Mouse (Mus musculus): ENCODE data around the gene Cacna2d1. TPM values are rescaled to one million over a fixed set of nuclear protein-coding genes. Genes with fewer than 3 reads are reported as not detected.

The Cacna2d1 gene
- polyA plus RNA-seq, 1 experiment = 25.7 TPM

- Histone ChIP-seq H3K27me3 (ENCODE audit: control insufficient read depth, insufficient read depth, low read length) (peaks cover 2% of the 10 kb centered on the region; the same call in 1 of the 2 replicates), H3K4me3 (replicated peaks; ENCODE audit: insufficient read depth, low read depth, low read length) (no peak overlapping the region), H3K27ac (ENCODE audit: insufficient read depth, low read length) (no peak overlapping the region), H3K4me1 (ENCODE audit: control insufficient read depth, insufficient read depth, low read length) (peaks cover 6% of the 10 kb centered on the region; the same call in 1 of the 2 replicates)
- TF ChIP-seq POLR2A (IDR thresholded peaks at IDR 0.05; ENCODE audit: borderline replicate concordance, insufficient read depth, low read length) (no peak), CTCF (IDR thresholded peaks at IDR 0.05; ENCODE audit: borderline replicate concordance, insufficient read depth, low read depth, low read length) (no peak)
- no peak for DNase-seq
- 76% methylated on average over 5 of the region's 5 CpGs for WGBS
Observed at GRCm38 (mm10) chr5:16029481-16029880, 95.0 kb downstream of the Cacna2d1 start.

- WGBS = 95% methylated on average over 1 of the region's 1 CpGs
- peaks cover 3% of the 10 kb centered on the region; the same call in 1 of the 2 replicates for H3K4me1 ChIP-seq (ENCODE audit: control insufficient read depth, insufficient read depth, low read length)
- H3K27ac ChIP-seq (ENCODE audit: insufficient read depth, low read length) = no peak overlapping the region
- no peak for DNase-seq
- H3K27me3 ChIP-seq (ENCODE audit: control insufficient read depth, insufficient read depth, low read length) = peaks cover 2% of the 10 kb centered on the region; the same call in 1 of the 2 replicates
- TF ChIP-seq CTCF (IDR thresholded peaks at IDR 0.05; ENCODE audit: borderline replicate concordance, insufficient read depth, low read depth, low read length) = no peak
- TF ChIP-seq POLR2A (IDR thresholded peaks at IDR 0.05; ENCODE audit: borderline replicate concordance, insufficient read depth, low read length) = no peak
- H3K4me3 ChIP-seq (replicated peaks; ENCODE audit: insufficient read depth, low read depth, low read length) = no peak overlapping the region
Observed at GRCm38 (mm10) chr5:16033569-16033968, 99.1 kb downstream of the Cacna2d1 start.

- peaks cover 3% of the 10 kb centered on the region; the same call in 1 of the 2 replicates for H3K4me1 ChIP-seq (ENCODE audit: control insufficient read depth, insufficient read depth, low read length)
- TF ChIP-seq CTCF (IDR thresholded peaks at IDR 0.05; ENCODE audit: borderline replicate concordance, insufficient read depth, low read depth, low read length) (no peak), POLR2A (IDR thresholded peaks at IDR 0.05; ENCODE audit: borderline replicate concordance, insufficient read depth, low read length) (no peak)
- 78% methylated on average over 1 of the region's 1 CpGs for WGBS
Observed at GRCm38 (mm10) chr5:16035259-16035658, 100.8 kb downstream of the Cacna2d1 start.

GRCm38 (mm10) chr5:16045147-16045878, 110.8 kb downstream of the Cacna2d1 start:
- no peak overlapping the region for H3K4me3 ChIP-seq (replicated peaks; ENCODE audit: insufficient read depth, low read depth, low read length)
- no peak overlapping the region for H3K27ac ChIP-seq (ENCODE audit: insufficient read depth, low read length)
- WGBS = 93% methylated on average over 6 of the region's 6 CpGs
- H3K27me3 ChIP-seq (ENCODE audit: control insufficient read depth, insufficient read depth, low read length) = no peaks in the 10 kb centered on the region
- 0 out of 2 replicates have a peak, but pooled peaks cover 3% of the 10 kb centered on the region for H3K4me1 ChIP-seq (ENCODE audit: control insufficient read depth, insufficient read depth, low read length)
- no peak for DNase-seq
- TF ChIP-seq POLR2A (IDR thresholded peaks at IDR 0.05; ENCODE audit: borderline replicate concordance, insufficient read depth, low read length) (no peak), CTCF (IDR thresholded peaks at IDR 0.05; ENCODE audit: borderline replicate concordance, insufficient read depth, low read depth, low read length) (no peak)

More at GRCm38 (mm10) chr5:16035259-16035658, 100.8 kb downstream of the Cacna2d1 start:
- H3K27me3 ChIP-seq (ENCODE audit: control insufficient read depth, insufficient read depth, low read length) = peaks cover 2% of the 10 kb centered on the region; the same call in 1 of the 2 replicates
- H3K27ac ChIP-seq (ENCODE audit: insufficient read depth, low read length) = no peak overlapping the region
- no peak for DNase-seq
- H3K4me3 ChIP-seq (replicated peaks; ENCODE audit: insufficient read depth, low read depth, low read length) = no peak overlapping the region

GRCm38 (mm10) chr5:16047452-16048191, 113.1 kb downstream of the Cacna2d1 start:
- Histone ChIP-seq H3K4me3 (replicated peaks; ENCODE audit: insufficient read depth, low read depth, low read length) (no peak overlapping the region), H3K4me1 (ENCODE audit: control insufficient read depth, insufficient read depth, low read length) (0 out of 2 replicates have a peak, but pooled peaks cover 3% of the 10 kb centered on the region), H3K27me3 (ENCODE audit: control insufficient read depth, insufficient read depth, low read length) (no peaks in the 10 kb centered on the region), H3K27ac (ENCODE audit: insufficient read depth, low read length) (no peak overlapping the region)
- DNase-seq = no peak
- 85% methylated on average over 10 of the region's 10 CpGs for WGBS
- no peak for TF ChIP-seq POLR2A (IDR thresholded peaks at IDR 0.05; ENCODE audit: borderline replicate concordance, insufficient read depth, low read length)
- TF ChIP-seq CTCF (IDR thresholded peaks at IDR 0.05; ENCODE audit: borderline replicate concordance, insufficient read depth, low read depth, low read length) = no peak

- H3K4me3 ChIP-seq (replicated peaks; ENCODE audit: insufficient read depth, low read depth, low read length) = no peak overlapping the region
- H3K27me3 ChIP-seq (ENCODE audit: control insufficient read depth, insufficient read depth, low read length) = no peaks in the 10 kb centered on the region
- DNase-seq = peak in 1 of 2 experiments; percentile 75
- no peak overlapping the region for H3K27ac ChIP-seq (ENCODE audit: insufficient read depth, low read length)
- H3K4me1 ChIP-seq (ENCODE audit: control insufficient read depth, insufficient read depth, low read length) = peaks cover 8% of the 10 kb centered on the region; the same call in 1 of the 2 replicates
- WGBS = 13% methylated on average over 2 of the region's 2 CpGs
- TF ChIP-seq CTCF (IDR thresholded peaks at IDR 0.05; ENCODE audit: borderline replicate concordance, insufficient read depth, low read depth, low read length) (no peak), POLR2A (IDR thresholded peaks at IDR 0.05; ENCODE audit: borderline replicate concordance, insufficient read depth, low read length) (no peak)
Observed at GRCm38 (mm10) chr5:16056795-16057194, 122.3 kb downstream of the Cacna2d1 start.

- Histone ChIP-seq H3K27me3 (ENCODE audit: control insufficient read depth, insufficient read depth, low read length) (no peaks in the 10 kb centered on the region), H3K4me1 (ENCODE audit: control insufficient read depth, insufficient read depth, low read length) (peaks cover 4% of the 10 kb centered on the region; the same call in 1 of the 2 replicates), H3K4me3 (replicated peaks; ENCODE audit: insufficient read depth, low read depth, low read length) (no peak overlapping the region), H3K27ac (ENCODE audit: insufficient read depth, low read length) (peak overlapping the region; percentile 21; the same call in 1 of the 2 replicates)
- TF ChIP-seq POLR2A (IDR thresholded peaks at IDR 0.05; ENCODE audit: borderline replicate concordance, insufficient read depth, low read length) (no peak), CTCF (IDR thresholded peaks at IDR 0.05; ENCODE audit: borderline replicate concordance, insufficient read depth, low read depth, low read length) (no peak)
- 14% methylated on average over 5 of the region's 5 CpGs for WGBS
- DNase-seq = peak in 1 of 2 experiments; percentile 26
Observed at GRCm38 (mm10) chr5:16062773-16063172, 128.3 kb downstream of the Cacna2d1 start.
